Mouse (Mus musculus) hindbrain, postnatal 0 days (tissue): ENCODE results near the gene Chchd2. TPM values are rescaled to one million over a fixed set of nuclear protein-coding genes. Genes with fewer than 3 reads are reported as not detected.

Source experiments
- ATAC-seq: fragments of 200-750 bp; cut with Nextera tagmentation; 2 replicates; pipeline ENCODE4 v1.8.0; 2017; ENCODE audit warnings: mild to moderate bottlenecking, moderate TSS enrichment, moderate library complexity
- DNase-seq: peaks from one replicate; pipeline ENCODE4 v3.0.0-alpha.2; 2015; ENCODE audit warnings: low spot score
- H3K27ac ChIP-seq: fragments of 300-500 bp; sonication (generic); 2 replicates; pipeline ENCODE4 v1.5.1; 2014; ENCODE audit warnings: mild to moderate bottlenecking
- H3K27me3 ChIP-seq: fragments of 300-500 bp; sonication (generic); 2 replicates; pipeline ENCODE4 v1.6.1; 2014; ENCODE audit warnings: low read length, mixed read lengths; ENCODE audit not compliant: insufficient read depth
- H3K36me3 ChIP-seq: fragments of 300-500 bp; sonication (generic); 2 replicates; pipeline ENCODE4 v1.6.1; 2014; ENCODE audit warnings: low read length, mixed read lengths; ENCODE audit not compliant: insufficient read depth
- H3K4me1 ChIP-seq: fragments of 300-500 bp; sonication (generic); 2 replicates; pipeline ENCODE4 v1.6.1; 2014; ENCODE audit warnings: antibody characterized with exemption, low read length, mixed read lengths; ENCODE audit not compliant: insufficient read depth
- H3K4me2 ChIP-seq: fragments of 300-500 bp; sonication (generic); 2 replicates; pipeline ENCODE4 v1.6.1; 2014; ENCODE audit warnings: low read depth, mild to moderate bottlenecking, low read length, moderate library complexity, mixed read lengths
- H3K4me3 ChIP-seq: fragments of 300-500 bp; sonication (generic); 2 replicates; pipeline ENCODE4 v1.5.1; 2014; ENCODE audit warnings: low read length
- H3K9ac ChIP-seq: fragments of 300-500 bp; sonication (generic); replicated peaks from 2 replicates; pipeline ENCODE4 v1.6.1; 2014; ENCODE audit warnings: mild to moderate bottlenecking, low read length, moderate library complexity, mixed read lengths
- H3K9me3 ChIP-seq: fragments of 300-500 bp; sonication (generic); 2 replicates; pipeline ENCODE4 v1.6.1; 2016; ENCODE audit warnings: low read length, mixed read lengths
- CTCF ChIP-seq: IDR thresholded peaks from 2 replicates; pipeline ENCODE4 v1.5.1; 2016; ENCODE audit warnings: antibody characterized with exemption, control low read depth, low read depth
- WGBS: fragments of 180-500 bp; shearing (Covaris S2); extraction: QIAGEN DNeasy Blood & Tissue Kit; methylation state at CpG from one replicate; pipeline ENCODE4 v1.1.7; 2014; 5-methylcytosine and 5-hydroxymethylcytosine counted together
- polyA plus RNA-seq: library from polyadenylated mRNA; unstranded; fragments of >200 nt; fragmentation: Nextera tagmentation; extraction: Ambion mirVana; gene quantifications from 2 replicates; pipeline ENCODE4 v1.2.1, GENCODE M21; 2015
- total RNA-seq: library from RNA; depleted of rRNA; stranded (reverse); fragments of >200 nt; gene quantifications from 2 replicates; pipeline ENCODE4 v1.2.3, GENCODE M21; 2014; rRNA removed

The Chchd2 gene
- total and polyA plus RNA-seq, 2 experiments from 2014 or later: 877 to 1,381 TPM

GRCm38 (mm10) chr5:129846752-129847557, 40.3 kb downstream of the Chchd2 start, which contains the start of gene Sumf2:
TSS of gene Sumf2 (plus strand) at chr5:129846986.
- 0 out of 2 replicates have a peak, but pooled peaks cover 3% of the 10 kb centered on the region for H3K4me1 ChIP-seq
- peak within 1 kb of the TSS; percentile 76 for H3K4me2 ChIP-seq
- TF ChIP-seq CTCF: no peak
- peak within 1 kb of the TSS; percentile 70 for H3K9ac ChIP-seq
- peak; percentile 97 for DNase-seq
- no peaks in the 10 kb centered on the region for H3K9me3 ChIP-seq
- H3K4me3 ChIP-seq: peak within 1 kb of the TSS; percentile 74
- 12% methylated on average over 22 of the region's 22 CpGs for WGBS
- H3K36me3 ChIP-seq: peaks cover 16% of the 10 kb centered on the region; the same call in 1 of the 2 replicates
- H3K27me3 ChIP-seq: no peaks in the 10 kb centered on the region
- ATAC-seq: peak; percentile 98
- H3K27ac ChIP-seq: peak within 1 kb of the TSS; percentile 73

GRCm38 (mm10) chr5:129844848-129845247, 42.4 kb downstream of the Chchd2 start:
- no peak overlapping the region for H3K9ac ChIP-seq
- H3K27me3 ChIP-seq: no peaks in the 10 kb centered on the region
- 0 out of 2 replicates have a peak, but pooled peaks cover 3% of the 10 kb centered on the region for H3K4me1 ChIP-seq
- no peak overlapping the region for H3K27ac ChIP-seq
- TF ChIP-seq CTCF: no peak
- no peaks in the 10 kb centered on the region for H3K9me3 ChIP-seq
- DNase-seq (no peak), ATAC-seq (no peak)
- 95% methylated on average over 5 of the region's 5 CpGs for WGBS
- peaks cover 16% of the 10 kb centered on the region; the same call in 1 of the 2 replicates for H3K36me3 ChIP-seq
- no peak overlapping the region for H3K4me3 ChIP-seq
- H3K4me2 ChIP-seq: no peak overlapping the region

Other genes starting within 250 kb of the Chchd2 start
- 3.3 and 4.7 TPM in 2 replicates for gene Zfp11, start 217.4 kb downstream of the Chchd2 start, total RNA-seq
- gene Zfp11, start 217.4 kb downstream of the Chchd2 start, polyA plus RNA-seq: 3.2 and 3.4 TPM in 2 replicates
- not detected in 2 replicates for gene Sept14, start 179.0 kb downstream of the Chchd2 start, total RNA-seq
- not detected in 2 replicates for gene Sept14, start 179.0 kb downstream of the Chchd2 start, polyA plus RNA-seq
- gene Mrps17, start 172.0 kb downstream of the Chchd2 start, total RNA-seq: 112 and 113 TPM in 2 replicates
- gene Mrps17, start 172.0 kb downstream of the Chchd2 start, polyA plus RNA-seq: 156 and 157 TPM in 2 replicates
- gene Nipsnap2, start 162.4 kb downstream of the Chchd2 start, total RNA-seq: 72.3 and 75.7 TPM in 2 replicates
- gene Nipsnap2, start 162.4 kb downstream of the Chchd2 start, polyA plus RNA-seq: 115 and 125 TPM in 2 replicates
- gene Psph, start 100.0 kb downstream of the Chchd2 start, total RNA-seq: 28.3 and 31.0 TPM in 2 replicates
- 55.3 and 58.1 TPM in 2 replicates for gene Psph, start 100.0 kb downstream of the Chchd2 start, polyA plus RNA-seq
- gene Sumf2, start 40.5 kb downstream of the Chchd2 start, total RNA-seq: 21.8 and 23.2 TPM in 2 replicates
- gene Sumf2, start 40.5 kb downstream of the Chchd2 start, polyA plus RNA-seq: 25.2 and 29.4 TPM in 2 replicates
- gene Zbed5, start 8.3 kb upstream of the Chchd2 start, total RNA-seq: 9.6 and 10.4 TPM in 2 replicates
- 7.4 and 7.9 TPM in 2 replicates for gene Zbed5, start 8.3 kb upstream of the Chchd2 start, polyA plus RNA-seq
- 2.0 and 3.6 TPM in 2 replicates for gene Phkg1, start 11.1 kb upstream of the Chchd2 start, total RNA-seq
- 1.7 and 3.3 TPM in 2 replicates for gene Phkg1, start 11.1 kb upstream of the Chchd2 start, polyA plus RNA-seq
- gene Nupr1l, start 21.1 kb upstream of the Chchd2 start, total RNA-seq: 3.5 and 4.1 TPM in 2 replicates
- 6.0 and 6.1 TPM in 2 replicates for gene Nupr1l, start 21.1 kb upstream of the Chchd2 start, polyA plus RNA-seq
- gene Vkorc1l1, start 54.5 kb upstream of the Chchd2 start, total RNA-seq: 73.0 and 73.3 TPM in 2 replicates
- gene Vkorc1l1, start 54.5 kb upstream of the Chchd2 start, polyA plus RNA-seq: 22.3 and 23.0 TPM in 2 replicates
- 26.2 and 27.4 TPM in 2 replicates for gene Gusb, start 115.6 kb upstream of the Chchd2 start, total RNA-seq
- 44.7 and 47.0 TPM in 2 replicates for gene Gusb, start 115.6 kb upstream of the Chchd2 start, polyA plus RNA-seq
- gene Asl, start 141.8 kb upstream of the Chchd2 start, total RNA-seq: 24.9 and 31.4 TPM in 2 replicates
- gene Asl, start 141.8 kb upstream of the Chchd2 start, polyA plus RNA-seq: 43.2 and 52.3 TPM in 2 replicates
- 34.4 and 39.8 TPM in 2 replicates for gene Crcp, start 141.8 kb upstream of the Chchd2 start, total RNA-seq
- 73.7 and 83.0 TPM in 2 replicates for gene Crcp, start 141.8 kb upstream of the Chchd2 start, polyA plus RNA-seq
- gene Tpst1, start 185.9 kb upstream of the Chchd2 start, total RNA-seq: 35.6 and 38.1 TPM in 2 replicates
- 46.7 and 48.7 TPM in 2 replicates for gene Tpst1, start 185.9 kb upstream of the Chchd2 start, polyA plus RNA-seq